Mouse (Mus musculus) lung, adult 18-20 months (tissue): ENCODE measurements around the gene Aloxe3.
"Not testable (repeated sequence)": the region's sequence is repeated elsewhere in the genome, so short reads cannot be mapped to it uniquely, and the experiment has no call there.

Experiments used
- DNase-seq, 2 experiments: peaks; one replicate each; pipeline ENCODE4 v3.0.0; 2022; ENCODE audit warnings: mixed read lengths in 2 of 2

Gene Aloxe3

GRCm38 (mm10) chr11:69125852-69125918 is at the start of gene Aloxe3:
Aloxe3 (plus strand) TSS chr11:69125896.
- DNase-seq: no peak

- no peak for DNase-seq
These were observed 49.1 kb upstream of the Aloxe3 start for GRCm38 (mm10) chr11:69076572-69076971.

- no peak for DNase-seq
These were observed 48.4 kb upstream of the Aloxe3 start for GRCm38 (mm10) chr11:69077316-69077715.

GRCm38 (mm10) chr11:69078041-69078440 is 47.7 kb upstream of the Aloxe3 start:
- no peak for DNase-seq

GRCm38 (mm10) chr11:69078805-69079438 is 46.8 kb upstream of the Aloxe3 start:
- DNase-seq: peak in 1 of 2 experiments; percentile 57

GRCm38 (mm10) chr11:69080102-69080854 is 45.4 kb upstream of the Aloxe3 start:
- DNase-seq: no peak

- DNase-seq: no peak
These were observed 44.9 kb upstream of the Aloxe3 start for GRCm38 (mm10) chr11:69080855-69081222.

GRCm38 (mm10) chr11:69081613-69082012 is 44.1 kb upstream of the Aloxe3 start:
- DNase-seq: no peak

GRCm38 (mm10) chr11:69085608-69086007 is 40.1 kb upstream of the Aloxe3 start:
- DNase-seq: no peak

GRCm38 (mm10) chr11:69086390-69086789 is 39.3 kb upstream of the Aloxe3 start:
- no peak for DNase-seq

GRCm38 (mm10) chr11:69087082-69087481 is 38.6 kb upstream of the Aloxe3 start:
- DNase-seq: no peak

- DNase-seq: no peak
These were observed 38.1 kb upstream of the Aloxe3 start for GRCm38 (mm10) chr11:69087597-69087996.

GRCm38 (mm10) chr11:69088103-69088855 is 37.4 kb upstream of the Aloxe3 start, which contains the start of gene Vamp2:
Vamp2 (plus strand) TSS chr11:69088490.
- peak; percentile 86 to 91 for DNase-seq

GRCm38 (mm10) chr11:69088856-69089615 is 36.7 kb upstream of the Aloxe3 start:
- no peak for DNase-seq

- no peak for DNase-seq
These were observed 35.9 kb upstream of the Aloxe3 start for GRCm38 (mm10) chr11:69089616-69090290.

GRCm38 (mm10) chr11:69090367-69090766 is 35.3 kb upstream of the Aloxe3 start:
- no peak for DNase-seq

GRCm38 (mm10) chr11:69091566-69092385 is 33.9 kb upstream of the Aloxe3 start:
- no peak for DNase-seq

- peak; percentile 88 to 92 for DNase-seq
These were observed 33.3 kb upstream of the Aloxe3 start for GRCm38 (mm10) chr11:69092386-69092751.

- no peak for DNase-seq
These were observed 32.8 kb upstream of the Aloxe3 start for GRCm38 (mm10) chr11:69092871-69093270.

GRCm38 (mm10) chr11:69093856-69094255 is 31.8 kb upstream of the Aloxe3 start:
- not testable (repeated sequence) for DNase-seq

GRCm38 (mm10) chr11:69094697-69095429 is 30.8 kb upstream of the Aloxe3 start, which contains the start of gene Per1:
Per1 (plus strand) TSS chr11:69095217.
- DNase-seq: peak; percentile 100
